Mouse (Mus musculus) adrenal gland, postnatal 4 days (tissue): ENCODE measurements at regions not wholly inside any gene's neighbourhood (a gene's known extent, or its start where the extent isn't known, plus 50 kb on each side); places are given as distances from the start of the nearest gene placed in this dataset. TPM values are rescaled to one million over a fixed set of nuclear protein-coding genes. Genes with fewer than 3 reads are reported as not detected.

ENCODE experiments used
- microRNA-seq: library from miRNA; unstranded; fragments of <30 nt; microRNA quantifications from one replicate; pipeline ENCODE4 v1.2.0, GENCODE M21; 2021

Small RNA genes in the stretch of these regions (microRNA-seq; reads per million reads assigned to microRNA genes)
- not detected for gene Gm24710
